26 mouse cellular contexts compared by ENCODE assay signal in genomic region chr1:64413181-64413560, GRCm38 (mm10).
DNase-seq lines count a peak whose midpoint lies in the region; ATAC-seq and TF ChIP-seq lines count a peak whose summit lies in the region.
"Had no signal": no experiment of that assay in that cellular context is flagged by ENCODE, and none has a peak within 500 bp of the region (broad histone marks: within the 10 kb centered on the region; RNA-seq: fewer than 3 reads in every experiment).

No protein-coding gene starts in this region.

- no peak overlapping the region for H3K27ac ChIP-seq in cerebellum, adult 2 months (ENCODE audit: insufficient read depth, low read length)
- no peak overlapping the region for H3K27ac ChIP-seq in midbrain, embryonic 16.5 days (ENCODE audit: low read length)
- H3K27ac ChIP-seq: embryonic facial prominence, embryonic 10.5 days; embryonic facial prominence, embryonic 15.5 days; forebrain, embryonic 12.5 days; heart, embryonic 10.5 days; heart, embryonic 15.5 days; hindbrain, embryonic 12.5 days; kidney, postnatal 0 days; limb, embryonic 13.5 days; lung, embryonic 15.5 days; neural tube, embryonic 13.5 days had no signal

- TF ChIP-seq POLR2A in cerebellum, adult 2 months (IDR thresholded peaks at IDR 0.05; ENCODE audit: borderline replicate concordance, insufficient read depth, low read length), result no peak

- H3K4me2 ChIP-seq in midbrain, embryonic 16.5 days (ENCODE audit: low read length), result no peak overlapping the region
- H3K4me2 ChIP-seq: embryonic facial prominence, embryonic 15.5 days; forebrain, embryonic 12.5 days; heart, embryonic 15.5 days; hindbrain, embryonic 12.5 days; limb, embryonic 13.5 days; liver, embryonic 11.5 days; lung, embryonic 15.5 days; midbrain, embryonic 11.5 days; neural tube, embryonic 13.5 days had no signal

- no peaks in the 10 kb centered on the region for H3K36me3 ChIP-seq in midbrain, embryonic 16.5 days (ENCODE audit: control insufficient read depth, insufficient read depth, low read length)
- H3K36me3 ChIP-seq: embryonic facial prominence, embryonic 10.5 days; embryonic facial prominence, embryonic 15.5 days; forebrain, embryonic 12.5 days; heart, embryonic 10.5 days; heart, embryonic 15.5 days; hindbrain, embryonic 12.5 days; limb, embryonic 13.5 days; lung, embryonic 15.5 days; neural tube, embryonic 13.5 days had no signal

- TF ChIP-seq CTCF in cerebellum, adult 2 months (IDR thresholded peaks at IDR 0.05; ENCODE audit: borderline replicate concordance, insufficient read depth, low read depth, low read length), result no peak

- H3K27me3 ChIP-seq in cerebellum, adult 2 months (ENCODE audit: control insufficient read depth, insufficient read depth, low read length), result no peaks in the 10 kb centered on the region
- no peaks in the 10 kb centered on the region for H3K27me3 ChIP-seq in midbrain, embryonic 16.5 days (ENCODE audit: control insufficient read depth, insufficient read depth, low read depth, low read length)
- H3K27me3 ChIP-seq: embryonic facial prominence, embryonic 15.5 days; forebrain, embryonic 12.5 days; heart, embryonic 15.5 days; hindbrain, embryonic 12.5 days; limb, embryonic 13.5 days; lung, embryonic 15.5 days; neural tube, embryonic 13.5 days; Patski had no signal

- ATAC-seq in midbrain, embryonic 16.5 days, result no peak
- ATAC-seq: forebrain, postnatal 0 days; intestine, embryonic 16.5 days; Patski had no signal

- 62% methylated on average over 4 of the region's 4 CpGs for WGBS in cerebellum, adult 2 months
- 86% methylated on average over 4 of the region's 4 CpGs for WGBS in midbrain, embryonic 16.5 days

- no peaks in the 10 kb centered on the region for H3K9me3 ChIP-seq in midbrain, embryonic 16.5 days (replicated peaks; ENCODE audit: control insufficient read depth, low read length, poor library complexity, severe bottlenecking)
- H3K9me3 ChIP-seq: embryonic facial prominence, embryonic 10.5 days; embryonic facial prominence, embryonic 15.5 days; forebrain, embryonic 12.5 days; heart, embryonic 10.5 days; heart, embryonic 15.5 days; hindbrain, embryonic 12.5 days; limb, embryonic 13.5 days; lung, embryonic 15.5 days; neural tube, embryonic 13.5 days had no signal

- peaks cover 8% of the 10 kb centered on the region for H3K4me1 ChIP-seq in cerebellum, adult 2 months (ENCODE audit: control insufficient read depth, insufficient read depth, low read length)
- H3K4me1 ChIP-seq in midbrain, embryonic 16.5 days (ENCODE audit: control insufficient read depth, insufficient read depth, low read length), result peaks cover 8% of the 10 kb centered on the region
- H3K4me1 ChIP-seq: embryonic facial prominence, embryonic 10.5 days; embryonic facial prominence, embryonic 15.5 days; heart, embryonic 10.5 days; heart, embryonic 15.5 days; hindbrain, embryonic 12.5 days had no signal

- H3K9ac ChIP-seq in midbrain, embryonic 16.5 days (ENCODE audit: low read depth, low read length), result no peak overlapping the region
- H3K9ac ChIP-seq: embryonic facial prominence, embryonic 15.5 days; forebrain, embryonic 12.5 days; forebrain, postnatal 0 days; heart, embryonic 15.5 days; hindbrain, embryonic 12.5 days; limb, embryonic 13.5 days; lung, embryonic 15.5 days; neural tube, embryonic 13.5 days had no signal

- H3K4me3 ChIP-seq in cerebellum, adult 2 months (replicated peaks; ENCODE audit: insufficient read depth, low read depth, low read length), result no peak overlapping the region
- no peak overlapping the region for H3K4me3 ChIP-seq in midbrain, embryonic 16.5 days (ENCODE audit: low read depth, low read length)
- H3K4me3 ChIP-seq: embryonic facial prominence, embryonic 10.5 days; embryonic facial prominence, embryonic 15.5 days; forebrain, embryonic 12.5 days; heart, embryonic 10.5 days; heart, embryonic 15.5 days; hindbrain, embryonic 12.5 days; limb, embryonic 13.5 days; lung, embryonic 15.5 days; neural tube, embryonic 13.5 days had no signal

- peak; percentile 29 for DNase-seq in heart, adult 11 months
- no peak for DNase-seq in heart, adult 8-10 months (ENCODE audit: low spot score)
- peak; percentile 26 to 54 for DNase-seq in cerebellum, adult 2 months
- DNase-seq in cerebellum, postnatal 14 days, result peak; percentile 49 to 58
- DNase-seq in urinary bladder, adult 18-20 months (ENCODE audit: low spot score in 2 of 2), result no peak
- no peak for DNase-seq in kidney, postnatal 25 days
- DNase-seq: adrenal gland, postnatal 10 days; forebrain, postnatal 0 days; kidney, adult 8-10 months; right cerebral cortex, postnatal 25 days; thymus, postnatal 14 days had no signal

Comparison
In these comparisons a context has a peak if more than half of its experiments do, and no peak if none do; other contexts are left out.
1. DNase-seq: peak in heart, adult 11 months (single experiment), cerebellum, adult 2 months (2 of 2) and cerebellum, postnatal 14 days (2 of 2); none in heart, adult 8-10 months (single experiment), urinary bladder, adult 18-20 months (0 of 2) and kidney, postnatal 25 days (0 of 2).